9 mouse cellular contexts compared by ENCODE assay signal in genomic region chr6:53954106-53954505, GRCm38 (mm10). TPM values are rescaled to one million over a fixed set of nuclear protein-coding genes. Genes with fewer than 3 reads are reported as not detected.
DNase-seq lines count a peak whose midpoint lies in the region; ATAC-seq lines count a peak whose summit lies in the region.
"Had no signal": no experiment of that assay in that cellular context is flagged by ENCODE, and none has a peak within 500 bp of the region (broad histone marks: within the 10 kb centered on the region; RNA-seq: fewer than 3 reads in every experiment).

No protein-coding gene starts in this region.

- no peak overlapping the region for H3K9ac ChIP-seq in intestine, embryonic 14.5 days (ENCODE audit: low read length)

- H3K27ac ChIP-seq in intestine, embryonic 14.5 days (ENCODE audit: low read depth): no peak overlapping the region
- no peak overlapping the region for H3K27ac ChIP-seq in forebrain, embryonic 10.5 days

- WGBS in intestine, embryonic 14.5 days: 21% methylated on average over 5 of the region's 5 CpGs
- 57% methylated on average over 5 of the region's 5 CpGs for WGBS in forebrain, embryonic 10.5 days

- no peaks in the 10 kb centered on the region for H3K9me3 ChIP-seq in intestine, embryonic 14.5 days (ENCODE audit: control insufficient read depth, low read length)
- no peaks in the 10 kb centered on the region for H3K9me3 ChIP-seq in forebrain, embryonic 10.5 days

- no peak overlapping the region for H3K4me3 ChIP-seq in intestine, embryonic 14.5 days (ENCODE audit: low read depth, low read length)
- H3K4me3 ChIP-seq in forebrain, embryonic 10.5 days: no peak overlapping the region
- H3K4me3 ChIP-seq: myocyte had no signal

- no peak; the same call in 1 of the 2 replicates for ATAC-seq in intestine, embryonic 14.5 days (replicated peaks; ENCODE audit: low FRiP score, low TSS enrichment, low read depth)
- peak; percentile 61 for ATAC-seq in megakaryocyte progenitor cell, adult 5-6 weeks (replicated peaks; ENCODE audit: poor library complexity)

- no peaks in the 10 kb centered on the region for H3K27me3 ChIP-seq in intestine, embryonic 14.5 days (replicated peaks; ENCODE audit: control insufficient read depth, insufficient read depth, low read length)
- H3K27me3 ChIP-seq in forebrain, embryonic 10.5 days (ENCODE audit: poor library complexity, severe bottlenecking): no peaks in the 10 kb centered on the region

- H3K4me1 ChIP-seq in intestine, embryonic 14.5 days (replicated peaks; ENCODE audit: control insufficient read depth, insufficient read depth, low read length): peaks cover 12% of the 10 kb centered on the region; the same call in 1 of the 2 replicates
- H3K4me1 ChIP-seq in forebrain, embryonic 10.5 days: peaks cover 36% of the 10 kb centered on the region

- H3K4me2 ChIP-seq in intestine, embryonic 14.5 days (ENCODE audit: low read length): no peak overlapping the region

- H3K36me3 ChIP-seq in intestine, embryonic 14.5 days (ENCODE audit: control insufficient read depth, insufficient read depth, low read length): no peaks in the 10 kb centered on the region
- no peaks in the 10 kb centered on the region for H3K36me3 ChIP-seq in forebrain, embryonic 10.5 days (replicated peaks)

- DNase-seq in ovary, adult 18-20 months (ENCODE audit: low spot score): peak; percentile 51
- DNase-seq in ovary, postnatal 10 days (ENCODE audit: low spot score): no peak
- peak; percentile 67 for DNase-seq in embryo, embryonic 10 days (ENCODE audit: low spot score)
- peak; percentile 61 for DNase-seq in intestine, embryonic 14.5 days (ENCODE audit: low spot score)
- DNase-seq in layer of hippocampus, postnatal 14 days (ENCODE audit: low spot score in 2 of 2): peak; percentile 46 to 65
- DNase-seq in spleen, postnatal 36 days (ENCODE audit: low spot score in 2 of 2): no peak
- no peak for DNase-seq in forebrain, embryonic 10.5 days (ENCODE audit: extremely low spot score, low spot score)

RNA-seq across cellular contexts. Expression of gene Cpvl, which starts 24.4 kb away (rescaled TPM):
- polyA plus RNA-seq in intestine, embryonic 14.5 days (2014; fragmentation: Nextera tagmentation; extraction: Ambion mirVana): 0.16 TPM in 1 of 2 replicates, not detected in the other
- total RNA-seq in layer of hippocampus, postnatal 14 days (2021): under 1 TPM in 1 of 2 experiments, not detected in 1; 0.30 TPM
- not detected in 2 replicates for total RNA-seq in megakaryocyte progenitor cell, adult 5-6 weeks (2015)
- total RNA-seq in megakaryocyte progenitor cell, adult 5-6 weeks (2017): 0.17 TPM in 1 of 2 replicates, not detected in the other
- not detected in 2 replicates for polyA plus RNA-seq in forebrain, embryonic 10.5 days (2016; fragmentation: Nextera tagmentation; extraction: Ambion mirVana)
- polyA plus RNA-seq: myocyte had no signal

Comparison
In these comparisons a context has a peak if more than half of its experiments do, and no peak if none do; other contexts are left out.
1. DNase-seq: peak in ovary, adult 18-20 months (single experiment), embryo, embryonic 10 days (single experiment), intestine, embryonic 14.5 days (single experiment) and layer of hippocampus, postnatal 14 days (2 of 2); none in ovary, postnatal 10 days (single experiment), spleen, postnatal 36 days (0 of 2) and forebrain, embryonic 10.5 days (single experiment).